Mouse (Mus musculus) liver, embryonic 13.5 days (tissue): Measurements from ENCODE around the gene Tmod2. TPM values are rescaled to one million over a fixed set of nuclear protein-coding genes. Genes with fewer than 3 reads are reported as not detected.
"Not testable (repeated sequence)": the region's sequence is repeated elsewhere in the genome, so short reads cannot be mapped to it uniquely, and the experiment has no call there.

Experiments used
- ATAC-seq: fragments of 200-750 bp; cut with Nextera tagmentation; 2 replicates; pipeline ENCODE4 v1.8.0; 2017; ENCODE audit warnings: low read depth, mild to moderate bottlenecking, moderate number of reproducible peaks, moderate library complexity
- DNase-seq: peaks from one replicate; pipeline ENCODE4 v3.0.0; 2022
- H3K27ac ChIP-seq: fragments of 300-500 bp; sonication (generic); 2 replicates; pipeline ENCODE4 v1.5.1; 2015; ENCODE audit warnings: moderate library complexity, mild to moderate bottlenecking, inconsistent platforms
- H3K27me3 ChIP-seq: fragments of 300-500 bp; sonication (generic); 2 replicates; pipeline ENCODE4 v1.6.1; 2015; ENCODE audit warnings: mild to moderate bottlenecking, inconsistent platforms
- H3K36me3 ChIP-seq: fragments of 300-500 bp; sonication (generic); 2 replicates; pipeline ENCODE4 v1.6.1; 2015; ENCODE audit warnings: mild to moderate bottlenecking, inconsistent platforms
- H3K4me1 ChIP-seq: fragments of 300-500 bp; sonication (generic); replicated peaks from 2 replicates; pipeline ENCODE4 v1.6.1; 2015; ENCODE audit warnings: inconsistent platforms
- H3K4me2 ChIP-seq: fragments of 300-500 bp; sonication (generic); 2 replicates; pipeline ENCODE4 v1.6.1; 2015; ENCODE audit warnings: inconsistent platforms, mild to moderate bottlenecking, moderate library complexity
- H3K4me3 ChIP-seq: fragments of 300-500 bp; sonication (generic); replicated peaks from 2 replicates; pipeline ENCODE4 v1.5.1; 2015; ENCODE audit warnings: mild to moderate bottlenecking, inconsistent platforms
- H3K9ac ChIP-seq: fragments of 300-500 bp; sonication (generic); 2 replicates; pipeline ENCODE4 v1.6.1; 2015; ENCODE audit warnings: mild to moderate bottlenecking, inconsistent platforms
- H3K9me3 ChIP-seq: fragments of 300-500 bp; sonication (generic); replicated peaks from 2 replicates; pipeline ENCODE4 v1.6.1; 2016; ENCODE audit warnings: inconsistent platforms
- WGBS: fragments of 180-500 bp; shearing (Covaris S2); methylation state at CpG from one replicate; pipeline ENCODE4 v1.1.7; 2015; ENCODE audit not compliant: insufficient replicate concordance; 5-methylcytosine and 5-hydroxymethylcytosine counted together
- polyA plus RNA-seq: library from polyadenylated mRNA; unstranded; fragments of >200 nt; fragmentation: Nextera tagmentation; extraction: Ambion mirVana; gene quantifications from 2 replicates; pipeline ENCODE4 v1.2.1, GENCODE M21; 2015

The Tmod2 gene
- polyA plus RNA-seq = 0.59 and 0.62 TPM in 2 replicates

GRCm38 (mm10) chr9:75610571-75611493, at the start of gene Tmod2:
Gene Tmod2, minus strand, starts transcription at chr9:75611325.
- Histone ChIP-seq H3K27ac (no peak within 1 kb of the TSS), H3K4me3 (peak within 1 kb of the TSS; percentile 53), H3K36me3 (no peaks in the 10 kb centered on the region), H3K27me3 (peaks cover 42% of the 10 kb centered on the region), H3K4me2 (peak within 1 kb of the TSS; percentile 69), H3K9me3 (no peaks in the 10 kb centered on the region), H3K9ac (no peak within 1 kb of the TSS), H3K4me1 (no peaks in the 10 kb centered on the region)
- WGBS = 2% methylated on average over 74 of the region's 74 CpGs
- DNase-seq (no peak), ATAC-seq (no peak)

- Histone ChIP-seq H3K36me3 (no peaks in the 10 kb centered on the region), H3K4me3 (no peak overlapping the region), H3K4me2 (no peak overlapping the region), H3K27me3 (no peaks in the 10 kb centered on the region), H3K4me1 (no peaks in the 10 kb centered on the region), H3K27ac (no peak overlapping the region), H3K9ac (no peak overlapping the region), H3K9me3 (no peaks in the 10 kb centered on the region)
- ATAC-seq (no peak), DNase-seq (no peak)
- WGBS = 48% methylated on average over 8 of the region's 8 CpGs
These were observed 49.8 kb upstream of the Tmod2 start for GRCm38 (mm10) chr9:75660917-75661316.

- H3K9ac ChIP-seq, H3K4me2 ChIP-seq, DNase-seq, H3K27me3 ChIP-seq, H3K36me3 ChIP-seq, ATAC-seq, H3K9me3 ChIP-seq, H3K4me3 ChIP-seq, H3K4me1 ChIP-seq, H3K27ac ChIP-seq: not testable (repeated sequence)
- 62% methylated on average over 2 of the region's 3 CpGs for WGBS
These were observed 45.3 kb upstream of the Tmod2 start for GRCm38 (mm10) chr9:75656456-75656855.

- Histone ChIP-seq H3K4me3 (no peak overlapping the region), H3K36me3 (no peaks in the 10 kb centered on the region), H3K9me3 (no peaks in the 10 kb centered on the region), H3K27ac (no peak overlapping the region), H3K4me2 (no peak overlapping the region), H3K27me3 (no peaks in the 10 kb centered on the region), H3K4me1 (peaks cover 6% of the 10 kb centered on the region; the same call in 1 of the 2 replicates), H3K9ac (no peak overlapping the region)
- 38% methylated on average over 12 of the region's 12 CpGs for WGBS
- ATAC-seq (peak; percentile 43; the same call in 1 of the 2 replicates), DNase-seq (no peak)
These were observed 43.1 kb upstream of the Tmod2 start for GRCm38 (mm10) chr9:75653981-75654911.

- no peaks in the 10 kb centered on the region for H3K27me3 ChIP-seq
- peak; percentile 59 for ATAC-seq
- H3K4me3 ChIP-seq = no peak overlapping the region
- no peaks in the 10 kb centered on the region for H3K9me3 ChIP-seq
- H3K4me1 ChIP-seq = no peaks in the 10 kb centered on the region
- H3K4me2 ChIP-seq = no peak overlapping the region
- WGBS = 32% methylated on average over 3 of the region's 3 CpGs
- H3K27ac ChIP-seq = no peak overlapping the region
- no peak for DNase-seq
- no peak overlapping the region for H3K9ac ChIP-seq
- H3K36me3 ChIP-seq = no peaks in the 10 kb centered on the region
These were observed 34.3 kb upstream of the Tmod2 start for GRCm38 (mm10) chr9:75645405-75645804.

GRCm38 (mm10) chr9:75634226-75634625, 23.1 kb upstream of the Tmod2 start:
- H3K27me3 ChIP-seq = no peaks in the 10 kb centered on the region
- no peak overlapping the region for H3K4me2 ChIP-seq
- H3K4me3 ChIP-seq = no peak overlapping the region
- no peaks in the 10 kb centered on the region for H3K36me3 ChIP-seq
- no peak overlapping the region for H3K27ac ChIP-seq
- no peak for ATAC-seq
- no peaks in the 10 kb centered on the region for H3K4me1 ChIP-seq
- H3K9me3 ChIP-seq = no peaks in the 10 kb centered on the region
- WGBS = 66% methylated on average over 4 of the region's 4 CpGs
- H3K9ac ChIP-seq = no peak overlapping the region
- no peak for DNase-seq

- WGBS = 81% methylated on average over 8 of the region's 8 CpGs
- H3K4me1 ChIP-seq = no peaks in the 10 kb centered on the region
- no peak for DNase-seq
- H3K36me3 ChIP-seq = no peaks in the 10 kb centered on the region
- no peak overlapping the region for H3K9ac ChIP-seq
- no peaks in the 10 kb centered on the region for H3K27me3 ChIP-seq
- H3K27ac ChIP-seq = no peak overlapping the region
- no peak overlapping the region for H3K4me2 ChIP-seq
- ATAC-seq = no peak
- no peak overlapping the region for H3K4me3 ChIP-seq
- H3K9me3 ChIP-seq = no peaks in the 10 kb centered on the region
These were observed 22.5 kb upstream of the Tmod2 start for GRCm38 (mm10) chr9:75633603-75634002.

GRCm38 (mm10) chr9:75632902-75633301, 21.8 kb upstream of the Tmod2 start:
- WGBS = 47% methylated on average over 1 of the region's 1 CpGs
- H3K4me3 ChIP-seq = no peak overlapping the region
- H3K9ac ChIP-seq = no peak overlapping the region
- no peak for DNase-seq
- no peak overlapping the region for H3K27ac ChIP-seq
- no peak for ATAC-seq
- H3K4me1 ChIP-seq = no peaks in the 10 kb centered on the region
- H3K4me2 ChIP-seq = no peak overlapping the region
- no peaks in the 10 kb centered on the region for H3K9me3 ChIP-seq
- H3K27me3 ChIP-seq = no peaks in the 10 kb centered on the region
- no peaks in the 10 kb centered on the region for H3K36me3 ChIP-seq

GRCm38 (mm10) chr9:75632111-75632510, 21.0 kb upstream of the Tmod2 start:
- 69% methylated on average over 10 of the region's 10 CpGs for WGBS
- Histone ChIP-seq H3K4me3 (no peak overlapping the region), H3K9ac (no peak overlapping the region), H3K4me2 (no peak overlapping the region), H3K36me3 (no peaks in the 10 kb centered on the region), H3K9me3 (no peaks in the 10 kb centered on the region), H3K4me1 (no peaks in the 10 kb centered on the region), H3K27ac (no peak overlapping the region), H3K27me3 (peaks cover 2% of the 10 kb centered on the region; the same call in 1 of the 2 replicates)
- no peak for DNase-seq
- no peak for ATAC-seq

GRCm38 (mm10) chr9:75630823-75631454, 19.8 kb upstream of the Tmod2 start:
- no peak overlapping the region for H3K27ac ChIP-seq
- H3K9me3 ChIP-seq = no peaks in the 10 kb centered on the region
- peaks cover 13% of the 10 kb centered on the region for H3K27me3 ChIP-seq
- H3K4me3 ChIP-seq = no peak overlapping the region
- 61% methylated on average over 8 of the region's 8 CpGs for WGBS
- H3K9ac ChIP-seq = no peak overlapping the region
- H3K4me1 ChIP-seq = 0 out of 2 replicates have a peak, but pooled peaks cover 3% of the 10 kb centered on the region
- ATAC-seq (no peak), DNase-seq (no peak)
- H3K36me3 ChIP-seq = no peaks in the 10 kb centered on the region
- no peak overlapping the region for H3K4me2 ChIP-seq

- H3K27me3 ChIP-seq = peaks cover 36% of the 10 kb centered on the region
- DNase-seq (no peak), ATAC-seq (peak; percentile 39; the same call in 1 of the 2 replicates)
- H3K36me3 ChIP-seq = no peaks in the 10 kb centered on the region
- no peak overlapping the region for H3K27ac ChIP-seq
- H3K4me2 ChIP-seq = peak overlapping the region; percentile 72
- under 1% methylated on average over 14 of the region's 14 CpGs for WGBS
- H3K4me3 ChIP-seq = peak overlapping the region; percentile 61
- peak overlapping the region; percentile 53 for H3K9ac ChIP-seq
- H3K9me3 ChIP-seq = no peaks in the 10 kb centered on the region
- 0 out of 2 replicates have a peak, but pooled peaks cover 7% of the 10 kb centered on the region for H3K4me1 ChIP-seq
These were observed 15.1 kb upstream of the Tmod2 start for GRCm38 (mm10) chr9:75626308-75626604.
